ENCODE assay signal across 9 mouse cellular contexts in the genomic region with DNA sequence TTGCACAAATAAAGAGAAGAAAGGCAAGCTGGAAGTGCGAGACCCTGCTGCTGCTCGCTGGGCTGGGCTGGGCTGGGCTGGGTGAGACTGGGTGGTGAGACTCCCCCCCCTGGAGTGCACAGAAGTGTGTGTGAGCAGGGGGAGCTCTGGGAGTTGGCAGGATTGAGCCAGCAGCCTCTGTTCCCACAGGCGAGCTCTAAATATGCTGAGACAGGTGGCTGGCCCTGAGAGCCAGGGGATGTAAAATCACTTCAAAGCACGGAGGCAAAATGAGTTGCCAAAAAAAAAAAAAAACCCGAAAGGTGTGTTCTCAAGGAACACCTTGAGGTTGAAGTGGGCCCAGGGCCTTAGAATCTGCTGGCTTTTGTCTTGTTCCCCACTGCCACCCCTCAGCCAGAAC. TPM values are rescaled to one million over a fixed set of nuclear protein-coding genes. Genes with fewer than 3 reads are reported as not detected.
A peak's percentile ranks its signal among the peaks of the same experiment; 100 is the strongest.
DNase-seq lines count a peak whose midpoint lies in the region; ATAC-seq and TF ChIP-seq lines count a peak whose summit lies in the region.
"Had no signal": no experiment of that assay in that cellular context is flagged by ENCODE, and none has a peak within 500 bp of the region (broad histone marks: within the 10 kb centered on the region; RNA-seq: fewer than 3 reads in every experiment).

No protein-coding gene starts in this region.

- 0 out of 2 replicates have a peak overlapping the region, but pooled peaks have one; percentile 3 for H3K4me2 ChIP-seq in forebrain, embryonic 16.5 days (ENCODE audit: low read length)
- no peak overlapping the region for H3K4me2 ChIP-seq in intestine, postnatal 0 days (replicated peaks; ENCODE audit: low read depth)
- H3K4me2 ChIP-seq: neural tube, embryonic 12.5 days had no signal

- peak; percentile 39 to 60 for DNase-seq in heart, postnatal 10 days
- DNase-seq in heart, postnatal 25 days (ENCODE audit: low spot score): no peak
- no peak for DNase-seq in thymus, adult 2 months
- DNase-seq in thymus, postnatal 0 days (ENCODE audit: low spot score): no peak
- DNase-seq in urinary bladder, postnatal 36 days (ENCODE audit: low spot score in 2 of 2): no peak

- no peak for TF ChIP-seq POLR2A in thymus, adult 2 months (IDR thresholded peaks at IDR 0.05; ENCODE audit: control insufficient read depth, extremely low read depth, insufficient read depth, low read length, poor library complexity)

- peak overlapping the region; percentile 88; the same call in 1 of the 2 replicates for H3K27ac ChIP-seq in thymus, adult 2 months (ENCODE audit: control insufficient read depth, insufficient read depth, low read length)
- H3K27ac ChIP-seq in forebrain, embryonic 16.5 days (ENCODE audit: low read length): peak overlapping the region; percentile 75
- H3K27ac ChIP-seq in intestine, postnatal 0 days (ENCODE audit: low read depth, low read length): no peak overlapping the region
- H3K27ac ChIP-seq: macrophage; neural tube, embryonic 12.5 days had no signal

- H3K9ac ChIP-seq in forebrain, embryonic 16.5 days (replicated peaks; ENCODE audit: low read depth, low read length): no peak overlapping the region
- H3K9ac ChIP-seq in intestine, postnatal 0 days (ENCODE audit: low read depth, low read length): no peak overlapping the region
- H3K9ac ChIP-seq: neural tube, embryonic 12.5 days had no signal

- ATAC-seq in forebrain, embryonic 16.5 days: peak; percentile 81
- ATAC-seq in intestine, postnatal 0 days: no peak

- TF ChIP-seq CTCF in thymus, adult 2 months (IDR thresholded peaks at IDR 0.05; ENCODE audit: borderline replicate concordance, control insufficient read depth, extremely low read depth, insufficient read depth, low read length, poor library complexity): no peak
- no peak for TF ChIP-seq CTCF in intestine, postnatal 0 days (IDR thresholded peaks at IDR 0.05; ENCODE audit: low read depth)

- intact Hi-C loops in heart, postnatal 10 days (cut with DNase I): no loop called here
- intact Hi-C loops in heart, postnatal 25 days (cut with DNase I): no loop called here

- no peak overlapping the region for H3K4me3 ChIP-seq in thymus, adult 2 months (ENCODE audit: control insufficient read depth, insufficient read depth, low read length)
- H3K4me3 ChIP-seq in forebrain, embryonic 16.5 days (replicated peaks; ENCODE audit: low read length): no peak overlapping the region
- no peak overlapping the region for H3K4me3 ChIP-seq in intestine, postnatal 0 days (ENCODE audit: low read depth, low read length)
- H3K4me3 ChIP-seq: neural tube, embryonic 12.5 days had no signal

- peaks cover 21% of the 10 kb centered on the region for H3K4me1 ChIP-seq in thymus, adult 2 months (replicated peaks; ENCODE audit: control insufficient read depth, insufficient read depth, low read length)
- H3K4me1 ChIP-seq in forebrain, embryonic 16.5 days (replicated peaks; ENCODE audit: control insufficient read depth, insufficient read depth, low read length): peaks cover 23% of the 10 kb centered on the region
- H3K4me1 ChIP-seq in intestine, postnatal 0 days (replicated peaks; ENCODE audit: control insufficient read depth, insufficient read depth, low read length): no peaks in the 10 kb centered on the region

- H3K9me3 ChIP-seq in forebrain, embryonic 16.5 days (ENCODE audit: control insufficient read depth, low read length): no peaks in the 10 kb centered on the region
- no peaks in the 10 kb centered on the region for H3K9me3 ChIP-seq in intestine, postnatal 0 days (ENCODE audit: control insufficient read depth)
- H3K9me3 ChIP-seq: neural tube, embryonic 12.5 days had no signal

- no peaks in the 10 kb centered on the region for H3K27me3 ChIP-seq in thymus, adult 2 months (ENCODE audit: control insufficient read depth, insufficient read depth, low read length)
- H3K27me3 ChIP-seq in forebrain, embryonic 16.5 days (replicated peaks; ENCODE audit: control insufficient read depth, insufficient read depth, low read length): no peaks in the 10 kb centered on the region
- no peaks in the 10 kb centered on the region for H3K27me3 ChIP-seq in intestine, postnatal 0 days (replicated peaks; ENCODE audit: control insufficient read depth, insufficient read depth, low read length)
- H3K27me3 ChIP-seq: neural tube, embryonic 12.5 days had no signal

- H3K36me3 ChIP-seq in thymus, adult 2 months (ENCODE audit: control insufficient read depth, insufficient read depth, low read length): peaks cover 20% of the 10 kb centered on the region
- peaks cover 26% of the 10 kb centered on the region for H3K36me3 ChIP-seq in forebrain, embryonic 16.5 days (ENCODE audit: control insufficient read depth, insufficient read depth)
- peaks cover 45% of the 10 kb centered on the region for H3K36me3 ChIP-seq in intestine, postnatal 0 days (ENCODE audit: control insufficient read depth, insufficient read depth)

- WGBS in thymus, adult 2 months: 49% methylated on average over 5 of the region's 5 CpGs
- 47% methylated on average over 5 of the region's 5 CpGs for WGBS in forebrain, embryonic 16.5 days
- WGBS in intestine, postnatal 0 days: 76% methylated on average over 5 of the region's 5 CpGs

RNA-seq across cellular contexts. Expression of gene Slc35b1, which starts 7.3 kb away (rescaled TPM):
- 10 to 100 TPM; 51.0 to 52.8 TPM for total RNA-seq in heart, postnatal 10 days (2021)
- total RNA-seq in heart, postnatal 25 days (2021): 10 to 100 TPM; 36.6 to 43.4 TPM
- 89.3 and 107 TPM in 2 replicates for polyA plus RNA-seq in thymus, adult 2 months (2012; rRNA removed)
- 93.1 and 95.3 TPM in 2 replicates for polyA plus RNA-seq in thymus, postnatal 0 days (2015; fragmentation: Nextera tagmentation; extraction: Ambion mirVana)
- polyA plus RNA-seq in forebrain, embryonic 16.5 days (2015; fragmentation: Nextera tagmentation; extraction: Ambion mirVana): 152 and 154 TPM in 2 replicates
- polyA plus RNA-seq in intestine, postnatal 0 days (2015; fragmentation: Nextera tagmentation; extraction: Ambion mirVana): 130 and 144 TPM in 2 replicates

RNA-seq across cellular contexts. Expression of gene Spop, which starts 22.1 kb away (rescaled TPM):
- total RNA-seq in heart, postnatal 10 days (2021): 100 to 1,000 TPM; 132 to 136 TPM
- total RNA-seq in heart, postnatal 25 days (2021): 100 to 1,000 TPM; 180 to 195 TPM
- polyA plus RNA-seq in thymus, adult 2 months (2012; rRNA removed): 47.9 and 52.0 TPM in 2 replicates
- 120 and 142 TPM in 2 replicates for polyA plus RNA-seq in thymus, postnatal 0 days (2015; fragmentation: Nextera tagmentation; extraction: Ambion mirVana)
- 252 and 265 TPM in 2 replicates for polyA plus RNA-seq in forebrain, embryonic 16.5 days (2015; fragmentation: Nextera tagmentation; extraction: Ambion mirVana)
- polyA plus RNA-seq in intestine, postnatal 0 days (2015; fragmentation: Nextera tagmentation; extraction: Ambion mirVana): 54.1 and 61.2 TPM in 2 replicates

RNA-seq across cellular contexts. Expression of gene Fam117a, which starts 54.9 kb away (rescaled TPM):
- total RNA-seq in heart, postnatal 10 days (2021): 10 to 100 TPM in 1 of 2 experiments, 1 to 10 TPM in 1; 9.1 to 14.0 TPM
- total RNA-seq in heart, postnatal 25 days (2021): 1 to 10 TPM; 7.8 to 8.8 TPM
- polyA plus RNA-seq in thymus, adult 2 months (2012; rRNA removed): 204 and 224 TPM in 2 replicates
- polyA plus RNA-seq in thymus, postnatal 0 days (2015; fragmentation: Nextera tagmentation; extraction: Ambion mirVana): 24.2 and 27.3 TPM in 2 replicates
- polyA plus RNA-seq in forebrain, embryonic 16.5 days (2015; fragmentation: Nextera tagmentation; extraction: Ambion mirVana): 2.7 and 2.9 TPM in 2 replicates
- polyA plus RNA-seq in intestine, postnatal 0 days (2015; fragmentation: Nextera tagmentation; extraction: Ambion mirVana): 5.5 and 7.4 TPM in 2 replicates

Comparison
In these comparisons a context has a peak if more than half of its experiments do, and no peak if none do; other contexts are left out.
1. DNase-seq: peak in heart, postnatal 10 days (2 of 2); none in heart, postnatal 25 days (single experiment), thymus, adult 2 months (single experiment), thymus, postnatal 0 days (single experiment) and urinary bladder, postnatal 36 days (0 of 2).